Mouse (Mus musculus) forebrain, embryonic 14.5 days (tissue): ENCODE results near the gene Prdm10. TPM values are rescaled to one million over a fixed set of nuclear protein-coding genes. Genes with fewer than 3 reads are reported as not detected.

ENCODE experiments used
- ATAC-seq: fragments of 200-750 bp; cut with Nextera tagmentation; 2 replicates; pipeline ENCODE4 v1.8.0; 2017; ENCODE audit warnings: mild to moderate bottlenecking, moderate library complexity
- DNase-seq: peaks from one replicate; pipeline ENCODE4 v3.0.0-alpha.2; 2015; ENCODE audit warnings: low spot score
- H3K27ac ChIP-seq: fragments of 300-500 bp; sonication (generic); 2 replicates; pipeline ENCODE4 v1.5.1; 2014; ENCODE audit warnings: low read depth, mild to moderate bottlenecking, control low read depth, low read length, moderate library complexity
- H3K27me3 ChIP-seq: fragments of 300-500 bp; sonication (generic); replicated peaks from 2 replicates; pipeline ENCODE4 v1.6.1; 2014; ENCODE audit warnings: low read length, control low read depth, mixed read lengths; ENCODE audit not compliant: control insufficient read depth, insufficient read depth
- H3K36me3 ChIP-seq: fragments of 300-500 bp; sonication (generic); 2 replicates; pipeline ENCODE4 v1.6.1; 2014; ENCODE audit warnings: low read length, control low read depth; ENCODE audit not compliant: control insufficient read depth, insufficient read depth
- H3K4me1 ChIP-seq: fragments of 300-500 bp; sonication (generic); 2 replicates; pipeline ENCODE4 v1.6.1; 2014; ENCODE audit warnings: antibody characterized with exemption, low read length, control low read depth; ENCODE audit not compliant: control insufficient read depth, insufficient read depth
- H3K4me2 ChIP-seq: fragments of 300-500 bp; sonication (generic); 2 replicates; pipeline ENCODE4 v1.6.1; 2014; ENCODE audit warnings: mild to moderate bottlenecking, control low read depth, low read length
- H3K4me3 ChIP-seq: fragments of 300-500 bp; sonication (generic); 2 replicates; pipeline ENCODE4 v1.5.1; 2014; ENCODE audit warnings: low read depth, low read length, control low read depth
- H3K9ac ChIP-seq: fragments of 300-500 bp; sonication (generic); 2 replicates; pipeline ENCODE4 v1.6.1; 2014; ENCODE audit warnings: mild to moderate bottlenecking, low read length, control low read depth, moderate library complexity
- H3K9me3 ChIP-seq: fragments of 300-500 bp; sonication (generic); replicated peaks from 2 replicates; pipeline ENCODE4 v1.6.1; 2016; ENCODE audit warnings: low read length, control low read depth, mixed read lengths; ENCODE audit not compliant: control insufficient read depth
- WGBS: fragments of 180-500 bp; shearing (Covaris S2); extraction: QIAGEN DNeasy Blood & Tissue Kit; methylation state at CpG from one replicate; pipeline ENCODE4 v1.1.7; 2014; 5-methylcytosine and 5-hydroxymethylcytosine counted together
- polyA plus RNA-seq: library from polyadenylated mRNA; unstranded; fragments of >200 nt; fragmentation: Nextera tagmentation; extraction: Ambion mirVana; gene quantifications from 2 replicates; pipeline ENCODE4 v1.2.1, GENCODE M21; 2014

The Prdm10 gene
- polyA plus RNA-seq, 1 experiment from 2014 or later, result 7.3 TPM

DNA sequence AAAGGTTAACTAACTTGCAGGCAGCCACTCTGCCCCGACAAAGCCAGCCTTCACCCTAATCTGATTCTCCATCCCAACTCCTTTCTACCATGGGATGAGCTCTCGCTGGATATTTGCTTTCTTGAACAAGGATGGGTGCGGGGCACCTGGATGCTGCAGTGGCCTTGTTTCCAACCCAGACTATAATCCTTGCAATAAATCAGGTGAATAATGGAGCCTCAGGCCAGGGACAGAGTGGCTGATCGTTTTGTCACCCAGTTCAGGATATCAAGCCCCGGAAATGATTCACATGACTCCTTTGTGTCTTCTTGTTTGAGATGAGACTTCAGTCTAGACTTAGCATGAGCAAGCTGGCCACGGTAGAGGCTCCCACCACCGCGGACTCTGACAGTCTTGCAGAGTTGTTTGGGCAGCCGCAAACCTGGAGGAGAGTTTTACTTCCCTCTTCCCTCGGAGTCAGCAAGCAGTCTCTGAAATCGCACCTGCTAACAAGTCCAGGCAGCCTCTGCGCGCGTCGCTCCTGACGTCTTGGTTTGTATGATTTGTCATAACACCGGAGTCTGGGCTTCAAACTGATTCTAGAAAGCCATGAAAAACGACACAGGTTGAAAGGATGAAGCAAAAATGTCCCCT lies 36.9 kb upstream of the Prdm10 start:
- no peak overlapping the region for H3K4me2 ChIP-seq
- ATAC-seq (no peak), DNase-seq (no peak)
- H3K27me3 ChIP-seq, result no peaks in the 10 kb centered on the region
- 83% methylated on average over 18 of the region's 18 CpGs for WGBS
- H3K9ac ChIP-seq, result no peak overlapping the region
- H3K4me3 ChIP-seq, result no peak overlapping the region
- H3K4me1 ChIP-seq, result no peaks in the 10 kb centered on the region
- no peak overlapping the region for H3K27ac ChIP-seq
- no peaks in the 10 kb centered on the region for H3K36me3 ChIP-seq
- H3K9me3 ChIP-seq, result no peaks in the 10 kb centered on the region

DNA sequence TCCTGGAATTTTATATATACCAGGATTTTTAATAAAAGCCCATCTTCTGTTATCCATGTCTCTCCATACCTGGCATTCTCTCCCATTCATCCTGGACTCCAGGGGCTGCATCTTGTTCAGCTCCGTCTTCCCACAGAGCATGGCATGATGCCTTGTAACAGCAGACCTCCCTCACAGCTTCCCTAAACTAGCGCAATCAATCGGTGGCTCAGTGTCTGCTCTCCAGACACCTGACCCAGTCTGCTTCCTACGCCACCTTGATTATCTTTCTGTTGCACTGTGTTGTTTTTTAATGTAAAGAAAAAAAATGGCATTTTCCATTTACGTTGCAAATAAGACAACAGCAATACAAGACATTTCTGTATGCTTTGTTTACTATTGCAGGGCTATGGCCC lies 36.4 kb upstream of the Prdm10 start:
- Histone ChIP-seq H3K27me3 (no peaks in the 10 kb centered on the region), H3K4me1 (no peaks in the 10 kb centered on the region), H3K27ac (no peak overlapping the region), H3K36me3 (no peaks in the 10 kb centered on the region), H3K9me3 (no peaks in the 10 kb centered on the region), H3K4me3 (no peak overlapping the region), H3K4me2 (no peak overlapping the region), H3K9ac (no peak overlapping the region)
- WGBS, result 75% methylated on average over 5 of the region's 5 CpGs
- ATAC-seq (no peak), DNase-seq (no peak)

DNA sequence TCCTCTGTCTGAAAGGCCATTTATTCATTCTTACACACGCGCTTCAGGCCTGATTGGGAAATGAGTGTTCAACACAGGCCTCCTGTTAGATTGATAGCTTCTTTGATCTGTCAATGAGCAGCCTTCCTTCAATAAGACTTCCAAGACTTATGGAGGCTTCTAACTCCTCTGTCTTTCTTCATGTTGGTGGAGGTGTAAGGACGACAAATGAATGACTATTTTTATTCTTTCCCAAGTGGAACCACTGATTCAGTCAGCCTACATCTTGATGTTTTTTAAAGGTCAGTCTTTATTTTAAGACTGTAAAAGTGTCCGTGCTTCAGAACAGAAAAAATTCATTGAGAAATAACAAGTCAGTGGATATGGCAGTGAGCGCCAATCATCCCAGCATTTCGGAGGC lies 35.3 kb upstream of the Prdm10 start:
- ATAC-seq (no peak), DNase-seq (no peak)
- H3K27ac ChIP-seq, result no peak overlapping the region
- H3K9me3 ChIP-seq, result no peaks in the 10 kb centered on the region
- WGBS, result 90% methylated on average over 6 of the region's 6 CpGs
- no peak overlapping the region for H3K9ac ChIP-seq
- H3K4me2 ChIP-seq, result no peak overlapping the region
- no peaks in the 10 kb centered on the region for H3K36me3 ChIP-seq
- H3K27me3 ChIP-seq, result no peaks in the 10 kb centered on the region
- H3K4me3 ChIP-seq, result no peak overlapping the region
- no peaks in the 10 kb centered on the region for H3K4me1 ChIP-seq

DNA sequence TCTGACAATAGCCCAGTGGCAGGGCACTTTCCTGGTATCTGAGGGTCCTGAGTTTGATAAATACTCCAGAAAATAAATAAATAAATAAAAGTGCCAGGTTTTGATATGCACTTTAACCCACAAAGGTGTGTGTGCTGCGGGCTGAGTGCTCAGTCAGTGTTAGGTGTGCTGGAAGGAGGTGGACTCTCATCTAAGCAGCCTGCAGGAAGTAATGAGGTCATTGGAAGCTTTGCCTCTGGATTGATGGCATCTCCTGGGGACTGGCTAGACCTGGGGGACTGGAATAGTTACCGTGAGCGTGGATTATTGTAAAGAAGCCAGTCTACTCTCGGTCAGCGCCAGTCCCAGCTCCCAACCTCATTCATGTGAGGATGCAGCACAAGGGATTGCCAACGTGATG lies 33.9 kb upstream of the Prdm10 start:
- no peak for DNase-seq
- 70% methylated on average over 6 of the region's 6 CpGs for WGBS
- no peak overlapping the region for H3K27ac ChIP-seq
- H3K9me3 ChIP-seq, result no peaks in the 10 kb centered on the region
- no peaks in the 10 kb centered on the region for H3K27me3 ChIP-seq
- H3K4me1 ChIP-seq, result no peaks in the 10 kb centered on the region
- H3K36me3 ChIP-seq, result no peaks in the 10 kb centered on the region
- ATAC-seq, result no peak
- H3K4me3 ChIP-seq, result no peak overlapping the region
- no peak overlapping the region for H3K9ac ChIP-seq
- H3K4me2 ChIP-seq, result no peak overlapping the region

DNA sequence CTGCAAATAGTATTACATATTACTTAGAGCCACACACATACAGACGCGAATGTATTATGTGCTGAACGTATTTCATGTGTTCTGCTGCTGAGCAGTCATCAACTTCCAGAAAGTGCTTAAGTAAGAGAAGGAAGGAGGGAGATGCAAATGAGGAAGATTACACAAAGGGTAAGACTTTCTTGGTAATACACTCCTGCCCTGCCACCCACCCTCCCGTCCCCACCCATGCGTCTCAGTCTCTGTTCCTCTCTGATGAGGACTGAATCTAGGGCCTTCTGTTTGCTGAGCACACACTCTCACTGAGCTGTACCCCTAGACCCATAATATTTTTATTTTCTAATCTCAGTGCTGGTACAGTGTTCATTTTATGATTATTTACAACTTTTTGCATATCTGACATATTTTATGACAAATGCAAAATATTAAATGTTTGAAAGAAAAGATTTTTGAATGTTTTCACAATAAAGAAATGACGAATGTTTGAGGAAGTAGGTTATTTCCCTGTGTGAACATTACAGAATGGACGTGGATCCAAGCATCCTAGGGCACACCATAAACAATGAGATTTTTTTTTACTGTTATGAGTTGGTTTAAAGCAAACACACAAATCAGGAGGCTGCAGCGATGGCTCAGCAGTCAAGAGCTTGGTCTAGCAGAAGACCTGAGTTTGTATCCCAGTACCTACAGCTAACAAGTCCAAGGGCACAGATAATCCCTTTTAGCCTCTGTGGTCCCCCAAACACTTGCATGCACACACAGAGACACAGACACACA lies 32.7 kb upstream of the Prdm10 start:
- 82% methylated on average over 8 of the region's 8 CpGs for WGBS
- DNase-seq, result no peak

DNA sequence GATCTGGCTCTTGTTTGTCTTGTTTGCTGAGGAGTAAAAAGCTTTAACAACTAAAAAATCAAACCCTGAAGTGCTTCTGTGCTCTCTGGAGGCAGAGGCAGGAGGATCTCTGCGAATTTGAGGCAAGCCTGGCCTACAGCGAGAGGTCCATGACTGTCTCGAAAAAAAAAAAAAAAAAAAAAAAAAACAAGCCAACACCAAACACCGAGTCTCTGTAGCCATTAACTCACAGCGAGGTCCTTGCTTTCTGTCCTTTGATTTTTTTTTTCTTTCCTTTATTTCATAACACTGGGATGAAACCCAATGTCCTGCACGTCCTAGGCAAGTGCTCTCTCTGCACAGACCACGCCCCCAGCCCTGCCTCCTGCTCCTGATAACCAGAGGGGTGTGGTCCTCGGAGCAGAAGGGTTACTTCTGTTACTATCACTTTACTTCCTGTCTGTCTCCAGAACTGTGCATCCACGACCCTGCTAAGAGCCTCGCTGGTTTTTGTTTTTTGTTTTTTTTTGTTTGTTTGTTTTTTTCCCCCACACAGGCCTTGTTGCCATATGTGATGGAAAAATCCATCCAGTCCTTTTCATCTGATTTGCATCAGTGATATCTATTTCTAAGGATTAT lies 28.0 kb upstream of the Prdm10 start:
- H3K27me3 ChIP-seq, result no peaks in the 10 kb centered on the region
- no peak overlapping the region for H3K4me3 ChIP-seq
- no peaks in the 10 kb centered on the region for H3K36me3 ChIP-seq
- no peak overlapping the region for H3K4me2 ChIP-seq
- WGBS, result 83% methylated on average over 9 of the region's 10 CpGs
- DNase-seq, result no peak
- no peak overlapping the region for H3K27ac ChIP-seq
- H3K9ac ChIP-seq, result no peak overlapping the region
- ATAC-seq, result no peak
- no peaks in the 10 kb centered on the region for H3K4me1 ChIP-seq
- H3K9me3 ChIP-seq, result no peaks in the 10 kb centered on the region

More for the DNA sequence above, 32.7 kb upstream of the Prdm10 start:
- Histone ChIP-seq H3K4me1 (no peaks in the 10 kb centered on the region), H3K27me3 (no peaks in the 10 kb centered on the region), H3K36me3 (no peaks in the 10 kb centered on the region), H3K4me3 (no peak overlapping the region), H3K27ac (no peak overlapping the region), H3K9ac (no peak overlapping the region), H3K9me3 (no peaks in the 10 kb centered on the region), H3K4me2 (no peak overlapping the region)
- ATAC-seq, result no peak

DNA sequence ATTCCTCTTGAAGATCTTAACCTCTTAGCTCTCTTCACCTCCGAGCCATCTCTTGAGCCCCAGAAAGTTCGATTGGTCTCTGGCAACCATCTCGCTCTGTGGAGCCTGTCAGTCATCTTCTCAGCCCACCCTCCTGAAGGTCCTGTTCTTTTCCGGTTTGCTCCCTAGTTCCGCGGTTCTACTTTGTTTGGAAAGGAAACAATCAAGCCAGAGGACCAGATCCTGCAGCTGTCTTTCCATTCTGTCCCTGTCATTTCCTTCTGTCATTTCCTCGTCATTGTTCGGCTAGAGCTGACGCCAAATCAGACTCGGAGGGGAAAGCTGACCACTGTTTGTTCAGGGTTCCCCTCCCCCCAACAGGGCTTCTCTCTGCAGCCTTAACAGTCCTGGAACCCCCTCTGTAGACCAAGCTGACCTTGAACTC lies 27.0 kb upstream of the Prdm10 start:
- Histone ChIP-seq H3K4me1 (no peaks in the 10 kb centered on the region), H3K36me3 (no peaks in the 10 kb centered on the region), H3K27me3 (no peaks in the 10 kb centered on the region), H3K4me3 (no peak overlapping the region), H3K4me2 (no peak overlapping the region), H3K27ac (no peak overlapping the region), H3K9me3 (no peaks in the 10 kb centered on the region), H3K9ac (no peak overlapping the region)
- WGBS, result 81% methylated on average over 10 of the region's 10 CpGs
- DNase-seq (peak; percentile 19), ATAC-seq (no peak)

DNA sequence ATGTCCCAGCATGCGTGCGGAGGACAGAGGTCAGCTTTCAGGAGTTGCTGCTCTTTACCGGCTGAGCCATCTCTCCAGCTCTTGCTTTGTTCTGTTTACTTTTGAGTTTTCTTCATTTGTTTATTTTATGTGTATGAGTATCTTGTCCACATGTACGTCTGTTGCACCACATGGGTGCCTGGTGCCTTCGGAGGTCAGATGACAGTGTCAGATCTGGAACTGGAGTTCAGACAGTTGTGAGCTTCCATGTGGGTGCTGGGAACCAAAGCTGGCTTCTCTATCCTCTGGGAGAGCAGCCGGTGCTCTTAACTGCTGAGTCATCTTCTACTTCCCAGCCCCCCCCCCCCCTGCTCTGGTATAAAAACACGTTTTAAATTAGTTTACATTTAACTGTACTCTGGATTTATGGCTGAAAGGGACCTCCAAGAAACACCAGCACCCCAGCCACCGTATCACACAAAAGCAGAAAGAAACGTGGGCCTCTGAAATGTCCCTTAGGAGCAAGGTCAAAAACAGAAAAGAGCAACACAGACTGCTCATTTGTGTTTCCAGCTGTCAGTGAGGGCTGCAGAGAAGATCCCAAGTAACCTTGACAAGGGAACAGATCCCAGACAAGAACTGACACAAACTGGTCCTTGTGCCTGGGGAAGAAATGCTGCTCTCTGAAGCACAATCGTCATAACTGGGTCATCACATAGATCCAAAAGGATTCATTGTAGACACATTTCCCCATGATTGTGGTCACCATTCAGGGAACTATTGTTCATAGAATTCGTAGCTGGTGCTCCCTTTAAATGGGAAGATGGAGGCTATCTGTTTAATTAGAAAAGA lies 26.3 kb upstream of the Prdm10 start:
- Histone ChIP-seq H3K4me2 (no peak overlapping the region), H3K36me3 (no peaks in the 10 kb centered on the region), H3K9ac (no peak overlapping the region), H3K4me1 (no peaks in the 10 kb centered on the region), H3K4me3 (no peak overlapping the region), H3K27ac (no peak overlapping the region), H3K27me3 (no peaks in the 10 kb centered on the region), H3K9me3 (no peaks in the 10 kb centered on the region)
- ATAC-seq (no peak), DNase-seq (no peak)
- 78% methylated on average over 11 of the region's 11 CpGs for WGBS
